Comparison of ENCODE assay signal across 1 mouse cellular context in the genomic region with DNA sequence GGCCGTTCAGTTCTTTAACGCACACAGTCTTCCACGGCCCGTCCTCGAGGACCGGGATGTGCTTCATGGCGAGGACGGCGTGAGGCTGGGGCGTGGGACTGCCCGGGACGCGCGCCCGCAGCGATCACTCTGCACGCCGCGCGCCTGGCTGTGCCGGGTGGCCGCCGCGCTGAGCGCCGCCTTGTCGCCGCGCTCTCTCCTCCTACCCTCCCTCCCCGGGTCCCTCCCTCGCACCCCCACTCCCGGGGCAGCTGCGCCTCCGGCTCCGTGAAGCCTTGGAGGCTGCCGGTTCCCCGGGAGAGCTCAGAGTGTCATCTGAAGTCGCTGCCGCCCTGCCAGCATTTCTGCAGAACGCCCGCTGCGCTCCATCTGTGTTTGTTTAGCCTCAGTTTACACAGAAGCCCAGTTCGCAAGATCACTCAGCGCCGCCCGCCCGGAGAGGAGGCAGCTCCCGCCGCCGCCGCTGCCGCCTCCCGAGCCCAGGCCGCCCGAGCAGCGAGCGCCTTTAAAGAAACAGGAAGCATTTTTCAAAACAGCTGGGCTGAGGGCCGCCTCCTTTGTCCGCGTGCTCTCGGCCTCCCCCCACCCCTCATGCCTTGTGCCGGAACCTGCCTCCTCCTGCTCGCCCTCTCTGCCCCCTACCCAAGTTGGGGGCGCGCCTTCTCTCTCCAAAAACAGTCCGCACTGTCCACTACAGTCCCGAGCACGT.
TF ChIP-seq lines count a peak whose summit lies in the region.

A gene (minus strand): TSS at position 480 of the 709 bp plus-strand sequence.

TF ChIP-seq in CH12.LX, 34 proteins besides CTCF, POLR2A, EP300 and RAD21 (continued from another document):
- TF ChIP-seq ZMIZ1 (IDR thresholded peaks at IDR 0.05; ENCODE audit: low read depth, low read length) (peak; percentile 12; the same call in 1 of the 2 replicates), SMC3 (IDR thresholded peaks at IDR 0.05; ENCODE audit: low read depth, low read length) (no peak), UBTF (IDR thresholded peaks at IDR 0.05; ENCODE audit: low read depth, low read length) (peak; percentile 29), MXI1 (IDR thresholded peaks at IDR 0.05; ENCODE audit: low read depth, low read length) (peak; percentile 91), SIN3A (IDR thresholded peaks at IDR 0.05; ENCODE audit: low read length) (peak; percentile 79; the same call in 1 of the 2 replicates), MAFK (IDR thresholded peaks at IDR 0.05; ENCODE audit: insufficient replicate concordance, low read length) (no peak), ZC3H11A (IDR thresholded peaks at IDR 0.05; ENCODE audit: low read depth, low read length) (no peak), PAX5 (IDR thresholded peaks at IDR 0.05; ENCODE audit: low read length) (no peak), MEF2A (IDR thresholded peaks at IDR 0.05; ENCODE audit: borderline replicate concordance, low read depth, low read length) (no peak)
